Mouse (Mus musculus): ENCODE measurements around the gene Gm525.

GRCm38 (mm10) chr11:89069303-89069702 is 4.3 kb upstream of the Gm525 start:
- TF ChIP-seq CTCF (IDR thresholded peaks at IDR 0.05; ENCODE audit: borderline replicate concordance, extremely low read depth, insufficient read depth, insufficient read length) (peak; percentile 73; the same call in 1 of the 2 replicates), POLR2A (IDR thresholded peaks at IDR 0.05; ENCODE audit: borderline replicate concordance, extremely low read depth, insufficient read depth, insufficient read length, poor library complexity, severe bottlenecking) (no peak)
